Mouse (Mus musculus): Measurements from ENCODE around the gene Hsd17b14.

DNA sequence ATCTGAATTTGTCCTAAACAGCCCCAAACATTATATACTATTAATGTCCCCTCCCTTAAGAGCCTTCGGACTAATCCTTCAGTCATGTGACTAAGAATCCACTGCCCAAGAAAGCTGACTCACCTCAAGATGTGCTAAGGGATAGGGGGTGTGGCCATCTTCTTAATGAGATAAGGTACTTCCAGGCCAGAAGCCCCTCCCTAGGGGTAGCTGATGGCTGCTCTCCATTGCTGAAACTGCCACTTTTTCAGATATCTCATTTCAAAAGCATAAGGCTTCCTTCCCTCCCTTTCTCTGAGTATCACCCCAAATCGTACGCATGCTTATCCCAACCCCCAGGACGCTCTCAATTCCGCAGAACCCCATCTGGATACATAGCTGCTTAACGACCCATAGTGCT, 46.1 kb upstream of the Hsd17b14 start:
- TF ChIP-seq CTCF (IDR thresholded peaks at IDR 0.05; ENCODE audit: borderline replicate concordance, insufficient read depth, low read length) (no peak), POLR2A (IDR thresholded peaks at IDR 0.05; ENCODE audit: low read depth, low read length) (no peak)
